ENCODE assay signal across 14 mouse cellular contexts in the genomic region with DNA sequence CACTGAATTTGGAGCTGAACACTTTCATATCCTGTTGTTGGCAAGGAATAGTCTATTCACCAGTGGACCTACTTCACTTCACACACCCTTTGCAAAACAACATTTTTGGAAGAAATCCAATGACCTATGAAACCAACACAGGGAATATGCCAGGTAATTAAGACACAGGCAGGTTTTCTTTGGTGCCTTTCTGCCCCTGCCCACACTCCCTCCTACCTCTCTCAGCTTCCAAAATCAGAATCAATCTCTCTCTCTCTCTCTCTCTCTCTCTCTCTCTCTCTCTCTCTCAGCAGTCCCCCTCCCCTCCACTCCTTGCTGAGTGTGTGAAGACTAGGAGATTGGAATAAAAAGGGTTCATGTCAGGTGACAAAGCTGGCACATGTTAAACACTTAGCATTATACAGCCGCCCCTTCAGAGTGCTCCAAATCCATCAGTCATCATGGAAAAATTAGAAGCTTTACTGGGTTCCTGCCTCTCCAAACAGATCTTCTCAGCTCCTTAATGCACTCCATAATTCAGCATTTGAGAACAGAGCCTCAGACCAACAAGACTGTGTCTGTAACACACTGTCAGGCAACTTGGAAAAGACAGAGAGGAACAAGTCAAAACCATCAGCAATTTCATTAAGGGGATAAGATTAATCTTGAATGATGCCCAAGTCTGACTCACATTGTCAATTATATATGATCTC. TPM values are rescaled to one million over a fixed set of nuclear protein-coding genes. Genes with fewer than 3 reads are reported as not detected.
DNase-seq lines count a peak whose midpoint lies in the region; ATAC-seq and TF ChIP-seq lines count a peak whose summit lies in the region.
"Had no signal": no experiment of that assay in that cellular context is flagged by ENCODE, and none has a peak within 500 bp of the region (broad histone marks: within the 10 kb centered on the region; RNA-seq: fewer than 3 reads in every experiment).

No protein-coding gene starts in this region.

- in situ Hi-C loops in Patski (cut with MboI; ENCODE audit: low pct_unique_long_range_greater_than_20kb) = no loop called here

- TF ChIP-seq CTCF in Patski (IDR thresholded peaks at IDR 0.05) = no peak

- intact Hi-C loops in gastrocnemius, postnatal 36 days (cut with DNase I) = no loop called here

- H3K27me3 ChIP-seq in embryonic facial prominence, embryonic 14.5 days (replicated peaks; ENCODE audit: control insufficient read depth, insufficient read depth, low read length) = no peaks in the 10 kb centered on the region
- no peaks in the 10 kb centered on the region for H3K27me3 ChIP-seq in embryonic facial prominence, embryonic 10.5 days (replicated peaks; ENCODE audit: low read depth, poor library complexity, severe bottlenecking)
- H3K27me3 ChIP-seq in kidney, embryonic 15.5 days = no peaks in the 10 kb centered on the region
- H3K27me3 ChIP-seq in Patski = no peaks in the 10 kb centered on the region
- H3K27me3 ChIP-seq in limb, embryonic 15.5 days = no peaks in the 10 kb centered on the region
- no peaks in the 10 kb centered on the region for H3K27me3 ChIP-seq in hindbrain, embryonic 13.5 days
- H3K27me3 ChIP-seq: CH12.LX; embryonic facial prominence, embryonic 15.5 days had no signal

- WGBS in embryonic facial prominence, embryonic 14.5 days = 45% methylated on average over 1 of the region's 1 CpGs
- 75% methylated on average over 1 of the region's 1 CpGs for WGBS in embryonic facial prominence, embryonic 10.5 days
- 70% methylated on average over 1 of the region's 1 CpGs for WGBS in kidney, embryonic 15.5 days
- 42% methylated on average over 1 of the region's 1 CpGs for WGBS in limb, embryonic 15.5 days
- WGBS in hindbrain, embryonic 13.5 days = 85% methylated on average over 1 of the region's 1 CpGs

- no peaks in the 10 kb centered on the region for H3K4me1 ChIP-seq in embryonic facial prominence, embryonic 14.5 days (ENCODE audit: control insufficient read depth, insufficient read depth, low read length)
- H3K4me1 ChIP-seq in embryonic facial prominence, embryonic 10.5 days = peaks cover 14% of the 10 kb centered on the region
- H3K4me1 ChIP-seq in kidney, embryonic 15.5 days = peaks cover 22% of the 10 kb centered on the region
- H3K4me1 ChIP-seq in limb, embryonic 15.5 days = peaks cover 15% of the 10 kb centered on the region
- H3K4me1 ChIP-seq in hindbrain, embryonic 13.5 days (replicated peaks) = peaks cover 11% of the 10 kb centered on the region
- H3K4me1 ChIP-seq: hindbrain, embryonic 10.5 days had no signal

- no peak overlapping the region for H3K9ac ChIP-seq in embryonic facial prominence, embryonic 14.5 days (ENCODE audit: low read depth, low read length)
- H3K9ac ChIP-seq in kidney, embryonic 15.5 days = no peak overlapping the region
- H3K9ac ChIP-seq in limb, embryonic 15.5 days = no peak overlapping the region
- no peak overlapping the region for H3K9ac ChIP-seq in hindbrain, embryonic 13.5 days
- H3K9ac ChIP-seq: embryonic facial prominence, embryonic 15.5 days had no signal

- H3K4me3 ChIP-seq in embryonic facial prominence, embryonic 14.5 days (ENCODE audit: low read depth, low read length) = no peak overlapping the region
- no peak overlapping the region for H3K4me3 ChIP-seq in embryonic facial prominence, embryonic 10.5 days
- H3K4me3 ChIP-seq in kidney, embryonic 15.5 days (replicated peaks) = no peak overlapping the region
- no peak overlapping the region for H3K4me3 ChIP-seq in limb, embryonic 15.5 days
- no peak overlapping the region for H3K4me3 ChIP-seq in hindbrain, embryonic 13.5 days
- H3K4me3 ChIP-seq: embryonic facial prominence, embryonic 15.5 days; hindbrain, embryonic 10.5 days had no signal

- H3K9me3 ChIP-seq in embryonic facial prominence, embryonic 14.5 days (ENCODE audit: control insufficient read depth, low read length) = no peaks in the 10 kb centered on the region
- no peaks in the 10 kb centered on the region for H3K9me3 ChIP-seq in embryonic facial prominence, embryonic 10.5 days
- H3K9me3 ChIP-seq in kidney, embryonic 15.5 days (replicated peaks) = no peaks in the 10 kb centered on the region
- H3K9me3 ChIP-seq in limb, embryonic 15.5 days = no peaks in the 10 kb centered on the region
- H3K9me3 ChIP-seq in hindbrain, embryonic 13.5 days = peaks cover 3% of the 10 kb centered on the region; the same call in 1 of the 2 replicates
- H3K9me3 ChIP-seq: embryonic facial prominence, embryonic 15.5 days; hindbrain, embryonic 10.5 days had no signal

- no peaks in the 10 kb centered on the region for H3K36me3 ChIP-seq in embryonic facial prominence, embryonic 14.5 days (ENCODE audit: control insufficient read depth, insufficient read depth, low read length)
- H3K36me3 ChIP-seq in embryonic facial prominence, embryonic 10.5 days (replicated peaks) = no peaks in the 10 kb centered on the region
- no peaks in the 10 kb centered on the region for H3K36me3 ChIP-seq in kidney, embryonic 15.5 days
- H3K36me3 ChIP-seq in limb, embryonic 15.5 days = no peaks in the 10 kb centered on the region
- no peaks in the 10 kb centered on the region for H3K36me3 ChIP-seq in hindbrain, embryonic 13.5 days
- H3K36me3 ChIP-seq: embryonic facial prominence, embryonic 15.5 days; hindbrain, embryonic 10.5 days had no signal

- POLR2A ChIA-PET in Patski (lab: Charles Lee) = interaction anchor here (0.6 kb wide), 1 partner anchor 114 kb away, joined by 3 read pairs; no protein-coding TSS in a partner anchor

- ATAC-seq in embryonic facial prominence, embryonic 14.5 days (ENCODE audit: low read depth) = peak; percentile 18; the same call in 1 of the 2 replicates
- no peak for ATAC-seq in kidney, embryonic 15.5 days (replicated peaks; ENCODE audit: low FRiP score)
- peak; percentile 21 for ATAC-seq in Patski
- peak; percentile 73 for ATAC-seq in limb, embryonic 15.5 days (ENCODE audit: insufficient number of reproducible peaks, low FRiP score, low TSS enrichment, low read depth)
- no peak for ATAC-seq in hindbrain, embryonic 13.5 days (ENCODE audit: low FRiP score)

- CTCF ChIA-PET in Patski (lab: Charles Lee) = no interaction called here

- DNase-seq in embryonic facial prominence, embryonic 14.5 days (ENCODE audit: low spot score) = peak; percentile 46
- DNase-seq in embryonic facial prominence, embryonic 10.5 days (ENCODE audit: low spot score) = no peak
- no peak for DNase-seq in kidney, adult 11 months
- no peak for DNase-seq in Patski (ENCODE audit: low read depth, low spot score)
- no peak for DNase-seq in gastrocnemius, postnatal 36 days
- DNase-seq: cerebellum, adult 2 months; left cerebral cortex, postnatal 4 days; lung, adult 18-20 months had no signal

- no peak overlapping the region for H3K4me2 ChIP-seq in embryonic facial prominence, embryonic 14.5 days (ENCODE audit: low read depth, low read length)
- H3K4me2 ChIP-seq in kidney, embryonic 15.5 days = no peak overlapping the region
- H3K4me2 ChIP-seq in limb, embryonic 15.5 days = no peak overlapping the region
- no peak overlapping the region for H3K4me2 ChIP-seq in hindbrain, embryonic 13.5 days
- H3K4me2 ChIP-seq: embryonic facial prominence, embryonic 15.5 days had no signal

- H3K27ac ChIP-seq in embryonic facial prominence, embryonic 14.5 days (replicated peaks; ENCODE audit: low read depth, low read length) = no peak overlapping the region
- no peak overlapping the region for H3K27ac ChIP-seq in embryonic facial prominence, embryonic 10.5 days (replicated peaks)
- peak overlapping the region; percentile 54 for H3K27ac ChIP-seq in kidney, embryonic 15.5 days
- peak overlapping the region; percentile 47 for H3K27ac ChIP-seq in limb, embryonic 15.5 days
- H3K27ac ChIP-seq in hindbrain, embryonic 13.5 days = no peak overlapping the region
- H3K27ac ChIP-seq: embryonic facial prominence, embryonic 15.5 days; hindbrain, embryonic 10.5 days had no signal

RNA-seq across cellular contexts. Expression of gene Spred1, which starts 34.3 kb away (rescaled TPM):
- 26.6 and 27.5 TPM in 2 replicates for polyA plus RNA-seq in embryonic facial prominence, embryonic 14.5 days (2014; fragmentation: Nextera tagmentation; extraction: Ambion mirVana)
- polyA plus RNA-seq in embryonic facial prominence, embryonic 10.5 days (2016; fragmentation: Nextera tagmentation; extraction: Ambion mirVana) = 13.8 and 14.5 TPM in 2 replicates
- polyA plus RNA-seq in kidney, embryonic 15.5 days (2015; fragmentation: Nextera tagmentation; extraction: Ambion mirVana) = 12.1 and 15.0 TPM in 2 replicates
- 43.9 TPM for polyA plus RNA-seq in Patski (2021)
- 12.4 and 16.5 TPM in 2 replicates for polyA plus RNA-seq in limb, embryonic 15.5 days (2015; fragmentation: Nextera tagmentation; extraction: Ambion mirVana)
- 1 to 10 TPM; 6.5 to 6.8 TPM for total RNA-seq in gastrocnemius, postnatal 36 days (2021)
- polyA plus RNA-seq in hindbrain, embryonic 13.5 days (2015; fragmentation: Nextera tagmentation; extraction: Ambion mirVana) = 7.2 and 9.2 TPM in 2 replicates

Comparison
In these comparisons a context has a peak if more than half of its experiments do, and no peak if none do; other contexts are left out.
1. ATAC-seq: peak in embryonic facial prominence, embryonic 14.5 days (single experiment), Patski (single experiment) and limb, embryonic 15.5 days (single experiment); none in kidney, embryonic 15.5 days (single experiment) and hindbrain, embryonic 13.5 days (single experiment).
2. H3K27ac ChIP-seq: peak in kidney, embryonic 15.5 days (single experiment) and limb, embryonic 15.5 days (single experiment); none in embryonic facial prominence, embryonic 14.5 days (single experiment), embryonic facial prominence, embryonic 10.5 days (single experiment) and hindbrain, embryonic 13.5 days (single experiment).